Mouse (Mus musculus) neural tube, embryonic 14.5 days (tissue): ENCODE results near the gene Gm44790. TPM values are rescaled to one million over a fixed set of nuclear protein-coding genes. Genes with fewer than 3 reads are reported as not detected.

ENCODE experiments used
- ATAC-seq: fragments of 200-750 bp; cut with Nextera tagmentation; 2 replicates; pipeline ENCODE4 v1.8.0; 2017; ENCODE audit warnings: low read depth, mild to moderate bottlenecking, moderate TSS enrichment, moderate library complexity
- H3K27ac ChIP-seq: fragments of 300-500 bp; sonication (generic); 2 replicates; pipeline ENCODE4 v1.5.1; 2014; ENCODE audit warnings: low read depth, mild to moderate bottlenecking, control low read depth, low read length, moderate library complexity, mixed read lengths
- H3K27me3 ChIP-seq: fragments of 300-500 bp; sonication (generic); 2 replicates; pipeline ENCODE4 v1.6.1; 2014; ENCODE audit warnings: low read length; ENCODE audit not compliant: control insufficient read depth, insufficient read depth
- H3K36me3 ChIP-seq: fragments of 300-500 bp; sonication (generic); 2 replicates; pipeline ENCODE4 v1.6.1; 2014; ENCODE audit warnings: low read length, mixed read lengths; ENCODE audit not compliant: control insufficient read depth, insufficient read depth
- H3K4me1 ChIP-seq: fragments of 300-500 bp; sonication (generic); 2 replicates; pipeline ENCODE4 v1.6.1; 2014; ENCODE audit warnings: low read length; ENCODE audit not compliant: control insufficient read depth, insufficient read depth
- H3K4me2 ChIP-seq: fragments of 300-500 bp; sonication (generic); 2 replicates; pipeline ENCODE4 v1.6.1; 2014; ENCODE audit warnings: mild to moderate bottlenecking, low read depth, low read length, control low read depth
- H3K4me3 ChIP-seq: fragments of 300-500 bp; sonication (generic); 2 replicates; pipeline ENCODE4 v1.5.1; 2014; ENCODE audit warnings: low read depth, low read length, control low read depth, mixed read lengths
- H3K9ac ChIP-seq: fragments of 300-500 bp; sonication (generic); replicated peaks from 2 replicates; pipeline ENCODE4 v1.6.1; 2014; ENCODE audit warnings: low read depth, mild to moderate bottlenecking, control low read depth, low read length, mixed read lengths
- H3K9me3 ChIP-seq: fragments of 300-500 bp; sonication (generic); 2 replicates; pipeline ENCODE4 v1.6.1; 2016; ENCODE audit warnings: low read length; ENCODE audit not compliant: control insufficient read depth
- whole genome bisulfite sequencing: fragments of 180-500 bp; shearing (Covaris S2); extraction: QIAGEN DNeasy Blood & Tissue Kit; methylation state at CpG from one replicate; pipeline ENCODE4 v1.1.7; 2014; 5-methylcytosine and 5-hydroxymethylcytosine counted together
- polyA plus RNA-seq: library from polyadenylated mRNA; unstranded; fragments of >200 nt; fragmentation: Nextera tagmentation; extraction: Ambion mirVana; gene quantifications from 2 replicates; pipeline ENCODE4 v1.2.1, GENCODE M21; 2014

The Gm44790 gene
- polyA plus RNA-seq, 1 experiment from 2014 or later = 1.9 TPM

DNA sequence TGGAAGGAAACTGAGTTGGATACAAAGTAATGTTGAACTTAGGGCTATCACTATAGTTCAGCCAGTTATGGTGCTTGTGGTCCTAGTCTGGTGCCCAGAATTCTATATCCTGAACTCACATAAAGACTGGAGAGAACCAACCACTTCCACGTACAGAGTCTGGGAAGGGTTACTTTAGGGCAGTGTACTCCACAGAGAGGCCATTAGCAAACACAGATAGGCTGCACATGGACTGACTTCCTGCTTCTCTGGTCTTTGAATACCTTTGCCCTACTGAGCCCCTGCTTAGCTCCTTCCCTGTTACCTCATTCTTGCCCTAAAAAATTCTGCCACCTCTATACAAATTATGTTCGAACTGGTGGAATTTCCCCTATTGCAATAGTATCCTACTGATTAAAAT, 26.5 kb upstream of the Gm44790 start:
- ATAC-seq = no peak
- H3K4me2 ChIP-seq = no peak overlapping the region
- WGBS = 84% methylated on average over 2 of the region's 2 CpGs

DNA sequence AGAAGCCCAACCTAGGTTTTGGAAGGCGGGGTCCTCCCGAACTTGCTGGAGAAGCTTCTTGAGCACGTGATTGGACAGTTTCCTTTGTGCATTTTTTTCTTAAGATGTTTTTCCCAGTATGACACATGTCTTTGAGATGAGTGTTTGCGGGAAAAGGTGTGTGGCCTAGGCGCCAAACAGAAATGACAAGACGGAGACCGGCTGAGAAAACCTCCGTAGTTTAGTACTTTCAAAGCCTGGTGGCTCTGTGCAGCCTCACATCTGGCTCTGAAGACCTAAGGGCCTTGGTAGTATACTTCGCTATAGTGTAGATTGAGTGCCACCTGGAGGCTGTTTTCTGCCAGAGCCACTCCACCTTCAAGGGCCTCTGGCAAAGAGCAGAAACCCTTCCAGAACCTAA, 25.5 kb upstream of the Gm44790 start:
- H3K4me3 ChIP-seq = no peak overlapping the region
- no peaks in the 10 kb centered on the region for H3K36me3 ChIP-seq
- WGBS = 8% methylated on average over 9 of the region's 9 CpGs
- no peaks in the 10 kb centered on the region for H3K4me1 ChIP-seq
- no peak overlapping the region for H3K27ac ChIP-seq
- no peaks in the 10 kb centered on the region; the same call in 1 of the 2 replicates for H3K27me3 ChIP-seq
- peak overlapping the region; percentile 32; the same call in 1 of the 2 replicates for H3K4me2 ChIP-seq
- H3K9ac ChIP-seq = no peak overlapping the region
- ATAC-seq = no peak; the same call in 1 of the 2 replicates
- no peaks in the 10 kb centered on the region for H3K9me3 ChIP-seq

More for the DNA sequence above, 26.5 kb upstream of the Gm44790 start:
- H3K9me3 ChIP-seq = no peaks in the 10 kb centered on the region
- peaks cover 9% of the 10 kb centered on the region for H3K4me1 ChIP-seq
- H3K27me3 ChIP-seq = no peaks in the 10 kb centered on the region; the same call in 1 of the 2 replicates
- H3K36me3 ChIP-seq = no peaks in the 10 kb centered on the region
- no peak overlapping the region for H3K27ac ChIP-seq
- H3K4me3 ChIP-seq = no peak overlapping the region
- no peak overlapping the region for H3K9ac ChIP-seq

DNA sequence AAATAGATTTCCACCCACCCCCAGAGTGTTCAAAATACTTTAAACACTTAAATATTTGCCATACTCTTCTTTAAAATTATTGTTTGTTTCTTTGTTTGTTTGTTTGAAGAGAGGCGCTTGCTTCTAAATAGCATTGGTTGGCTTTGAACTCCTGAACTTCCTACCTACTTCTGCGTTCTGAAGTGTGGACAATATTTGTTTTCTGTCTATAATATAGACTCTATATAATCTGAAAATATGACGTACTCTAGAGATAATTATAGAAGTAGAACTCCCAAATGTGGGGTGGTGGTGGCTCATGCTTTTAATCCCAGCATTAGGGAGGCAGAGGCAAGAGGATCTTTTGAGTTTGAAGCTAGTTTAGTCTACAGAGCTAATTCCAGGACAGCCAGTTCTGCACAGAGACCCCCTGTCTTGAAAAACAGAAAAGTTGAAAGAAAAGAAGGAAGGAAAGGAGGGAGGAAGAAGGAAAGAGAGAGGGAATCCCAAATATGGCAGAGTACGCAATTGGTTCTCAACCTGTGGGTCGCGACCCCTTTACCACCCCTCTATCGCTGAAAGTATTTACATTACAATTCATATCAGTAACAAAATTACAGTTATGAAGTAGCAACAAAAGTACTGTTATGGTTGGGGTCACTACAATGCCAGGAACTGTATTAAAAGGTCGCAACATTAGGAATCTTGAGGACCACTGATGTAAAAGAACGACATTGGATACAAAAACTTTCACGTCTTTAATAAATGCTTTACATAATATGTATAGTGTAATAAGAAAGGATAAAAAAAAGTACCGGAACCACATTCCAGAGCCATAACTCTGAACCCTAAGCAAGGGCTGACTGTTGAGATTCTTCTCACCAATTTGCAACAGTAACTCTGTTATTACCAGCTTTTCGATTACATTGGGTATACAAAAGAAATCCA, 23.5 kb upstream of the Gm44790 start:
- no peaks in the 10 kb centered on the region for H3K9me3 ChIP-seq
- no peak overlapping the region for H3K9ac ChIP-seq
- WGBS = 41% methylated on average over 12 of the region's 12 CpGs
- ATAC-seq = no peak
- H3K4me2 ChIP-seq = peak overlapping the region; percentile 40
- peak overlapping the region; percentile 77 for H3K4me3 ChIP-seq
- H3K27me3 ChIP-seq = no peaks in the 10 kb centered on the region
- H3K4me1 ChIP-seq = peaks cover 12% of the 10 kb centered on the region; the same call in 1 of the 2 replicates
- no peak overlapping the region for H3K27ac ChIP-seq
- H3K36me3 ChIP-seq = no peaks in the 10 kb centered on the region; the same call in 1 of the 2 replicates

DNA sequence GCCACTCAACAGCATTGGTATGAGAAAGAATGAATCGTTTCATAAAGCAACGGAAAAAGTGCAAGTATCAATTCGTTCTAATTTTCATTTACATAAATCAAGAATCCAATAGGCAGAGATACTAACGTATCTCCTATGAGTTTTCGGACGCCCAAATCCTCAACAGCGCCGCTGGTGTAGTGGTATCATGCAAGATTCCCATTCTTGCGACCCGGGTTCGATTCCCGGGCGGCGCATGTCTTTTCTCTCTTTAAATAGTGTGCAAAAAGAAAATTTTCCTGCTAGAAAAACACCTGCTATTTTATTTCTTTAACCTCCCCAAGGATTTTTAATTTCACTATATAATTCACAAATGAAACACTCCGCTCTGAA, 22.7 kb upstream of the Gm44790 start:
- Histone ChIP-seq H3K4me2 (peak overlapping the region; percentile 40; the same call in 1 of the 2 replicates), H3K4me1 (peaks cover 12% of the 10 kb centered on the region; the same call in 1 of the 2 replicates), H3K9ac (0 out of 2 replicates have a peak overlapping the region, but pooled peaks have one; percentile 99), H3K36me3 (no peaks in the 10 kb centered on the region; the same call in 1 of the 2 replicates), H3K27ac (peak overlapping the region; percentile 99; the same call in 1 of the 2 replicates), H3K4me3 (peak overlapping the region; percentile 77), H3K9me3 (no peaks in the 10 kb centered on the region), H3K27me3 (no peaks in the 10 kb centered on the region)
- ATAC-seq = peak; percentile 82
- WGBS = under 1% methylated on average over 15 of the region's 15 CpGs

DNA sequence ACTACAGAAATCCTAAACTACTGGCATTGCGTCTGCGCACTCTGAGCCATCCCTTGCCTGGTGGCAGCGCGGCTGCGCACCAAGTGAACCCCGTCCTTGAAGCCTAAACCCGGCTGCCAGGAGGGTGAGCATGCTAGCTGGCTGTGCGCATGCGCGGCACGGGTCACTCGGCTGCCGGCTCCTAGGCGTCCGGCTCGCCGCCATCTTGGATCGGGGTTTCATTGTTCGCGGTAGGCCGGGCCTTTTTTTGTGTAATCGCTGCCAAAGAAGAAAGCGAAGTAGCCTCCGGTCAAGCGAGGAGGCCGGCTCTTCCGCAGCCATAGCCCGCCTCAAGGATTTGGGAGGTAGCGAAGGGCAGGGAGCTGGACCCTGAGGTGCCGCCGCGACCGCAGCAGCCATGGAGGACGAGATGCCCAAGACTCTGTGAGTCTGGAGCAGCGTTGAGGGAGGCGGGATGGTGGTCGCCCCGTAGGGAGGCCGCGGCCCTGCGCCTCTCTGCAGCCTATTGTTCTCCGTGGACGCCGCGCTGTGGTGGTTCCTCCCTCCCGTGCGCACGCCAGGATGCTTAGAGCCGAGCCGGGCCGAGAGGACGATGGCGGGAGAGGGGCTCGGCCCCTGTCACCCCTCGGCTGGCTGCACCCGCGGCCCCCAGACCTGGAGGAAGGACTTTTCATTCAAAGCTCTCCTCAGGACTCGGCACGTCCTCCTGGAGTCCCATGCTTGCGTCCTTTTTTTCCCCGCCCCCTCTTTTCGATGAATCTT, 22.2 kb upstream of the Gm44790 start, which contains the start of gene Tia1:
Gene Tia1 (plus strand): TSS at position 120 of the 762 bp plus-strand sequence.
- Histone ChIP-seq H3K27me3 (no peaks in the 10 kb centered on the region), H3K4me3 (peak within 1 kb of the TSS; percentile 77), H3K4me1 (peaks cover 12% of the 10 kb centered on the region; the same call in 1 of the 2 replicates), H3K4me2 (peak within 1 kb of the TSS; percentile 81), H3K9ac (peak within 1 kb of the TSS; percentile 99), H3K27ac (peak within 1 kb of the TSS; percentile 99), H3K36me3 (no peaks in the 10 kb centered on the region; the same call in 1 of the 2 replicates), H3K9me3 (no peaks in the 10 kb centered on the region)
- WGBS = under 1% methylated on average over 62 of the region's 62 CpGs
- peak; percentile 97 for ATAC-seq

DNA sequence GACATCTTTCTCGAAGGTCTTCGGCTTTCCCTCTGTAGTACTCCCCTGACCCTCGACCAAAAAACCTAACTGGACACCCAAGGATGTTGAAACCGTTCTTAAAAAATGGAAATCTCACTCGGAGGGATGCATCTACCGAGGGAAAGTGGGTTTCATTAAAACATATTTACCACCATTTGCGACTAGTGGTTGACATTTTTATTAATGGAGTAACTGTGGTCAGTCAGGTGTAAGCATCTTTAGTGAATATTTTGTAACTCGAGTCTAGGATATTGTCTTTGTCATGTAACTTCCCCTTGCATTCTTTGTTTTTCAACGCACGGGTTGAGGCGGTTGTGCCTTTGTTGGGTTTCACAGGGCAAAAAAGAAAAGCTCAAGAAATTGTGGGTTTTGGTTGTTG, 21.5 kb upstream of the Gm44790 start:
- WGBS = under 1% methylated on average over 11 of the region's 11 CpGs
- H3K36me3 ChIP-seq = no peaks in the 10 kb centered on the region; the same call in 1 of the 2 replicates
- peak overlapping the region; percentile 99 for H3K27ac ChIP-seq
- H3K4me2 ChIP-seq = peak overlapping the region; percentile 81
- no peaks in the 10 kb centered on the region for H3K27me3 ChIP-seq
- H3K4me1 ChIP-seq = peaks cover 12% of the 10 kb centered on the region
- peak overlapping the region; percentile 99 for H3K9ac ChIP-seq
- no peaks in the 10 kb centered on the region for H3K9me3 ChIP-seq
- peak overlapping the region; percentile 77 for H3K4me3 ChIP-seq
- no peak for ATAC-seq

DNA sequence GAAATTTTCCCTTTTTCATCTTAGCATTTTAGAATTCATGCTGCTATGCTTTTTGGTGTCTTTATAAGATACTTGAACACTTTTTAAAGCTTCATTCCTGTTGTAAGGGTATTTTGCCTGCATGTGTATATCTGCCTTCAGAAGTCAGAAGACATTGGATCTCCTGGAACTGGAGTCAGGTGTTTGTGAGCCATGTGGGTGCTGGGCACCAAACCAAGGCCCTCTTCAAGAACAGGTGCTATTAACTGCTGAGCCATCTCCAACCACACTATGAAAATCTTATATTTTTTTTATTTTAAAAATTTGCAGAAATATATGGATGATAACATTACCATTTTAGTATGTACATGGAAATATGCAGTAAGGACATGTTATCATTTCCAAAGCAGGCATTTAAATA, 20.2 kb upstream of the Gm44790 start:
- ATAC-seq = no peak
- Histone ChIP-seq H3K27me3 (no peaks in the 10 kb centered on the region), H3K36me3 (no peaks in the 10 kb centered on the region; the same call in 1 of the 2 replicates), H3K4me2 (peak overlapping the region; percentile 81), H3K4me3 (peak overlapping the region; percentile 77), H3K9ac (no peak overlapping the region), H3K9me3 (no peaks in the 10 kb centered on the region), H3K27ac (no peak overlapping the region), H3K4me1 (peaks cover 12% of the 10 kb centered on the region)

DNA sequence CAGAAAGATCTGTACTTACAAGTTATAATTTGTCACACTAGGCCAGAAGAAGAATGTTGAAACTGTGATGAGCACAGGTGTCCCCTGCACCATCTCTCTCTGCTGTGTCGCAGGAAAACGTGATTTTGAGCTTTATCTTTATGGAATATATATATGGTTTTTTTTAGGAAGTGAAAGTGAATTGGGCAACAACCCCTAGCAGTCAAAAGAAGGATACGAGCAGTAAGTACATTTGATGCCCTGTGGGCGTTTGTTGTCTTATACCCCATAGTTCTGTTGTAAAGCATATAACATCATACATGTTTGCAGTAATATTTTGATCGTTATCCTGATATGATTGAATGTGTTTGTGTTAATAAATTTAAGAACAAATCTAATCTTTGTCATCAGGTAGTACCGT, 7.7 kb upstream of the Gm44790 start:
- WGBS = 94% methylated on average over 6 of the region's 6 CpGs

More for the DNA sequence above, 7.7 kb upstream of the Gm44790 start:
- no peak overlapping the region for H3K27ac ChIP-seq
- H3K4me3 ChIP-seq = no peak overlapping the region
- H3K9ac ChIP-seq = no peak overlapping the region
- no peak for ATAC-seq
- H3K9me3 ChIP-seq = no peaks in the 10 kb centered on the region
- H3K4me2 ChIP-seq = no peak overlapping the region
- H3K4me1 ChIP-seq = no peaks in the 10 kb centered on the region
- H3K27me3 ChIP-seq = no peaks in the 10 kb centered on the region
- H3K36me3 ChIP-seq = peaks cover 62% of the 10 kb centered on the region
